Mouse (Mus musculus) myocyte (in vitro differentiated cells): ENCODE data around the gene Rfx4. TPM values are rescaled to one million over a fixed set of nuclear protein-coding genes. Genes with fewer than 3 reads are reported as not detected.

Source experiments
- H3K27me3 ChIP-seq: one replicate; pipeline ENCODE4 v1.6.1; 2011; ENCODE audit not compliant: control insufficient read depth, insufficient read depth, insufficient read length
- H3K36me3 ChIP-seq: one replicate; pipeline ENCODE4 v1.6.1; 2011; ENCODE audit not compliant: control insufficient read depth, insufficient read depth
- H3K4me2 ChIP-seq: one replicate; pipeline ENCODE4 v1.6.1; 2011; ENCODE audit warnings: low read depth, control low read depth
- H3K4me3 ChIP-seq: one replicate; pipeline ENCODE4 v1.5.1; 2011; ENCODE audit warnings: mild to moderate bottlenecking, control low read depth, moderate library complexity
- H3K79me2 ChIP-seq: one replicate; pipeline ENCODE4 v1.6.1; 2011; ENCODE audit not compliant: control insufficient read depth, insufficient read depth
- H3ac ChIP-seq: one replicate; pipeline ENCODE4 v1.6.1; 2011; ENCODE audit not compliant: control insufficient read depth, insufficient read length
- CEBPB ChIP-seq: IDR thresholded peaks from 2 replicates; pipeline ENCODE4 v1.6.1; 2011; ENCODE audit warnings: mild to moderate bottlenecking, moderate library complexity; ENCODE audit not compliant: poor library complexity, insufficient read depth, severe bottlenecking
- E2F4 ChIP-seq: IDR thresholded peaks from one replicate; pipeline ENCODE4 v1.6.1; 2011; ENCODE audit warnings: mild to moderate bottlenecking, control low read depth, moderate library complexity; ENCODE audit not compliant: insufficient read depth
- MAX ChIP-seq: IDR thresholded peaks from one replicate; pipeline ENCODE4 v1.6.1; 2011; ENCODE audit warnings: low read depth, mild to moderate bottlenecking, control low read depth
- MYOD1 ChIP-seq, 3 experiments: IDR thresholded peaks; one replicate each; pipeline ENCODE4 v1.6.1; 2011; ENCODE audit warnings: control low read depth in 2 of 3, low read depth in 2 of 3, mild to moderate bottlenecking in 2 of 3, moderate library complexity in 1 of 3; ENCODE audit not compliant: insufficient read length in 2 of 3, control insufficient read depth in 1 of 3
- MYOG ChIP-seq, 3 experiments: IDR thresholded peaks; one replicate each; pipeline ENCODE4 v1.6.1; 2011; ENCODE audit warnings: control low read depth in 2 of 3, low read depth in 2 of 3, mild to moderate bottlenecking in 2 of 3; ENCODE audit not compliant: insufficient read length in 2 of 3, control insufficient read depth in 1 of 3, insufficient read depth in 1 of 3
- POLR2A ChIP-seq: IDR thresholded peaks from one replicate; pipeline ENCODE4 v1.6.1; 2011; ENCODE audit warnings: low read depth, mild to moderate bottlenecking, control low read depth, moderate library complexity; ENCODE audit not compliant: insufficient read length
- POLR2AphosphoS2 ChIP-seq: IDR thresholded peaks from one replicate; pipeline ENCODE4 v1.6.1; 2011; ENCODE audit warnings: low read depth, control low read depth; ENCODE audit not compliant: insufficient read length
- REST ChIP-seq: IDR thresholded peaks from one replicate; pipeline ENCODE4 v1.6.1; 2011; ENCODE audit warnings: mild to moderate bottlenecking, control low read depth, moderate library complexity; ENCODE audit not compliant: insufficient read depth, insufficient read length
- SRF ChIP-seq: IDR thresholded peaks from one replicate; pipeline ENCODE4 v1.6.1; 2011; ENCODE audit warnings: low read depth; ENCODE audit not compliant: control insufficient read depth, insufficient read length
- TCF12 ChIP-seq: IDR thresholded peaks from one replicate; pipeline ENCODE4 v1.6.1; 2011; ENCODE audit warnings: mild to moderate bottlenecking, control low read depth; ENCODE audit not compliant: poor library complexity, insufficient read depth, severe bottlenecking
- TCF3 ChIP-seq: IDR thresholded peaks from one replicate; pipeline ENCODE4 v1.6.1; 2011; ENCODE audit warnings: low read depth, control low read depth; ENCODE audit not compliant: insufficient read length
- USF1 ChIP-seq: IDR thresholded peaks from one replicate; pipeline ENCODE4 v1.6.1; 2011; ENCODE audit warnings: low read depth, mild to moderate bottlenecking, control low read depth, moderate library complexity
- polyA plus RNA-seq: library from polyadenylated mRNA; unstranded; fragments of >200 nt; fragmentation: generic; extraction: Trizol; gene quantifications from one replicate; pipeline ENCODE4 v1.2.1, GENCODE M21; 2012; ENCODE audit warnings: missing spikeins

Rfx4 gene
- polyA plus RNA-seq, 1 experiment = 0.12 TPM

DNA sequence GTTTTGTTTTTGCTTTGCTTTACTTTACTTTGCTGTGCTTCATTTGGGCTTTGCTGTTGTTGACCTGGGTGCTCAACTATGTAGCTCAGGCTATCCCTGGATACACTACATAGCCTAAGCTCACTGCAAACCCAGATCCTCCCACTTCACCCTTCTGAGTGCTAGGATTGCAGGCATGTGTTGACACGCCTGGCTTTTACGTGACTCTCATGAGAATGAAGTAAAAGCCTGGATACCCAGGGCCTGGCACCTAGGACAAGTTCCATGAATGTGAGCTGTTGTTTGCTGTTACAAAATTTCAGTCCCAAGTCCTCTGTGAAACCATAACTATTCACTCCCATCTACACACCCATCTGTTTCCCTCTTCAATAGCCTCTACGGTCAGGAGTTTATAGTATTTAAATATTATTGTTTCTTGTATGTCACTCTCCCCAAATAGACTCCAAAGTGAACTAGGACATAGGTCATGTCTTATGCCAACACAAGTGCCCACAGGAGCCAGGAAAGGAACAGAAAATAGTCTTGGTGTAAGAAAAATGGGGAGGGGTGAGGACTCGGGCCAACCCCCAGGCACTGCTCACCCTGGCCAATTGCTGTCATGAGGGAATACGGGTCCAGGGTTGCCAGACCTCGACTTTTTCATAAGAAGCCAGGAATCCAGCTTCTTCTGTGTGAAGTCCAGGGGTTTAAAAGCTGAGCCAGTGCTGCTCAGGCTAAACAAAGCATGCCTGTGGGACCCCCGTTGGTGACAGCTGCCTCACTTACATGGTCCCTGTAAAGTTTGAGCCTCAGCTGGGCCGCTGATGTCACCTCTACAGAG is 54.4 kb downstream of the Rfx4 start:
- Histone ChIP-seq H3K27me3 (no peaks in the 10 kb centered on the region), H3K4me3 (no peak overlapping the region), H3K36me3 (no peaks in the 10 kb centered on the region), H3ac (no peak overlapping the region), H3K79me2 (no peaks in the 10 kb centered on the region), H3K4me2 (no peak overlapping the region)
- TF ChIP-seq SRF (no peak), TCF3 (no peak), REST (no peak), POLR2A (no peak), MYOD1 (IDR thresholded peaks at IDR 0.05; ENCODE audit: control insufficient read depth in 1 of 3, insufficient read length in 2 of 3, low read depth in 2 of 3) (no peak)

- H3K4me3 ChIP-seq = no peak overlapping the region
- H3K27me3 ChIP-seq = no peaks in the 10 kb centered on the region
- no peak overlapping the region for H3ac ChIP-seq
- H3K4me2 ChIP-seq = no peak overlapping the region
- no peaks in the 10 kb centered on the region for H3K36me3 ChIP-seq
- H3K79me2 ChIP-seq = no peaks in the 10 kb centered on the region
- TF ChIP-seq POLR2AphosphoS2 (no peak), E2F4 (no peak), MAX (no peak), MYOD1 (IDR thresholded peaks at IDR 0.05; ENCODE audit: control insufficient read depth in 1 of 3, insufficient read length in 2 of 3, low read depth in 2 of 3) (no peak), TCF12 (no peak), CEBPB (no peak), TCF3 (no peak), SRF (no peak), MYOG (IDR thresholded peaks at IDR 0.05; ENCODE audit: control insufficient read depth in 1 of 3, insufficient read depth in 1 of 3, insufficient read length in 2 of 3, low read depth in 2 of 3) (no peak), POLR2A (no peak), REST (no peak), USF1 (no peak)
These were observed 55.5 kb downstream of the Rfx4 start for GRCm38 (mm10) chr10:84811171-84811912.

- TF ChIP-seq TCF12 (no peak), USF1 (no peak), SRF (no peak), POLR2A (no peak), POLR2AphosphoS2 (no peak), REST (no peak), MAX (no peak), MYOD1 (IDR thresholded peaks at IDR 0.05; ENCODE audit: control insufficient read depth in 1 of 3, insufficient read length in 2 of 3, low read depth in 2 of 3) (no peak), MYOG (IDR thresholded peaks at IDR 0.05; ENCODE audit: control insufficient read depth in 1 of 3, insufficient read depth in 1 of 3, insufficient read length in 2 of 3, low read depth in 2 of 3) (no peak), CEBPB (no peak), TCF3 (no peak), E2F4 (no peak)
- Histone ChIP-seq H3K36me3 (no peaks in the 10 kb centered on the region), H3ac (no peak overlapping the region)
These were observed 56.0 kb downstream of the Rfx4 start for GRCm38 (mm10) chr10:84811913-84812295.

DNA sequence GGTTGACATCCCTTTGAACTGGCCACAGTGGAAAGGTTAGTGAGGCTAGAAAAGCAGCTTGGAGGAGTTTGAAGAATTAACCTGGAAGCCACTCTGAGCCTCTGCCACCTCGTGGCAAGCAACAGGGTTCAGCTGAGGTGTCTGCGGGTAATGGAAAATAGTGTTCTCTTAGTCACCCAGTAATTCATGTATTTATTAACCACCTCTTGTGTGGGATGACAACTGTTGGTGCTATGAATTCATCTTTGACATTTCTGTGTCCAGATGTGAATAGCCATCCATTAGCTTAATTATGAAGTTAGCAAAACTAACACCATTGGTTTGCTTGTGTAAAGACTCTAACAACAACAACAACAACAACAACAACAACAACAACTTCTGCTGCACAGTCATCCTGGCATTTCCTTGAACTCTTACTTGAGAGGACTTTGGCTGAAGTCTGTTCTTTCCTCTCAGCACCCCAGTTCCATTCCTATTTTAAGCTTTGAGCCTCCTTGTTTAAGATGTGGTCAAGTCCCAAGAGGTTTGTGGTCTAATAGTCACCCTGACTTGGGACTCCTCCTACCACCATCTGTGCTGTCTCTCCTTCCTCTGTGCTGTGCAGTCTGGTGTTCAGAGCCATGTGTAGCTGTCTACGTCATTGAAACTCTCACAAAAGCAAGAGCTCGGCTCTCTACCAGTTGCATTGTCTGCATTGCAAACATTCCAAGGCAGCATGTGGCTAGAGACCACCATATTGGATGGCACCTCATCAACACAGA is 60.0 kb downstream of the Rfx4 start:
- Histone ChIP-seq H3K4me2 (peak overlapping the region; percentile 56), H3K36me3 (no peaks in the 10 kb centered on the region), H3K79me2 (no peaks in the 10 kb centered on the region), H3K4me3 (no peak overlapping the region), H3ac (no peak overlapping the region), H3K27me3 (no peaks in the 10 kb centered on the region)
- TF ChIP-seq REST (no peak), CEBPB (0 out of 2 replicates have a peak, but pooled peaks have one; percentile 18), POLR2AphosphoS2 (no peak), TCF12 (peak; percentile 79), MAX (peak; percentile 85), MYOG (IDR thresholded peaks at IDR 0.05; ENCODE audit: control insufficient read depth in 1 of 3, insufficient read depth in 1 of 3, insufficient read length in 2 of 3, low read depth in 2 of 3) (peak; percentile 23 to 66 (median 56)), MYOD1 (IDR thresholded peaks at IDR 0.05; ENCODE audit: control insufficient read depth in 1 of 3, insufficient read length in 2 of 3, low read depth in 2 of 3) (peak; percentile 57 to 85 (median 85)), TCF3 (peak; percentile 68), USF1 (no peak), SRF (no peak), E2F4 (no peak), POLR2A (no peak)

More at GRCm38 (mm10) chr10:84811913-84812295, 56.0 kb downstream of the Rfx4 start:
- Histone ChIP-seq H3K4me3 (no peak overlapping the region), H3K4me2 (no peak overlapping the region), H3K79me2 (no peaks in the 10 kb centered on the region), H3K27me3 (no peaks in the 10 kb centered on the region)
